Mouse (Mus musculus) stomach, postnatal 0 days (tissue): ENCODE results near the gene Proser1. TPM values are rescaled to one million over a fixed set of nuclear protein-coding genes. Genes with fewer than 3 reads are reported as not detected.

Experiments
- ATAC-seq: fragments of 200-750 bp; cut with Nextera tagmentation; 2 replicates; pipeline ENCODE4 v1.8.0; 2017; ENCODE audit not compliant: low FRiP score, low TSS enrichment
- DNase-seq: peaks from one replicate; pipeline ENCODE4 v3.0.0-alpha.2; 2016; ENCODE audit warnings: low spot score
- H3K27ac ChIP-seq: fragments of 300-500 bp; sonication (generic); replicated peaks from 2 replicates; pipeline ENCODE4 v1.5.1; 2014; ENCODE audit warnings: mild to moderate bottlenecking, control low read depth
- H3K27me3 ChIP-seq: fragments of 300-500 bp; sonication (generic); 2 replicates; pipeline ENCODE4 v1.6.1; 2014; ENCODE audit warnings: low read length; ENCODE audit not compliant: control insufficient read depth, insufficient read depth
- H3K36me3 ChIP-seq: fragments of 300-500 bp; sonication (generic); 2 replicates; pipeline ENCODE4 v1.6.1; 2014; ENCODE audit warnings: low read length, mixed read lengths; ENCODE audit not compliant: control insufficient read depth, insufficient read depth
- H3K4me1 ChIP-seq: fragments of 300-500 bp; sonication (generic); replicated peaks from 2 replicates; pipeline ENCODE4 v1.6.1; 2014; ENCODE audit warnings: antibody characterized with exemption; ENCODE audit not compliant: control insufficient read depth, insufficient read depth
- H3K4me2 ChIP-seq: fragments of 300-500 bp; sonication (generic); replicated peaks from 2 replicates; pipeline ENCODE4 v1.6.1; 2014; ENCODE audit warnings: low read depth, mild to moderate bottlenecking, control low read depth, moderate library complexity
- H3K4me3 ChIP-seq: fragments of 300-500 bp; sonication (generic); 2 replicates; pipeline ENCODE4 v1.5.1; 2014; ENCODE audit warnings: low read depth, low read length, control low read depth
- H3K9ac ChIP-seq: fragments of 300-500 bp; sonication (generic); 2 replicates; pipeline ENCODE4 v1.6.1; 2014; ENCODE audit warnings: mild to moderate bottlenecking, low read length, control low read depth, mixed read lengths
- H3K9me3 ChIP-seq: fragments of 300-500 bp; sonication (generic); 2 replicates; pipeline ENCODE4 v1.6.1; 2016; ENCODE audit warnings: low read length; ENCODE audit not compliant: control insufficient read depth
- CTCF ChIP-seq: IDR thresholded peaks from 2 replicates; pipeline ENCODE4 v1.5.1; 2016; ENCODE audit warnings: antibody characterized with exemption, low read depth, mild to moderate bottlenecking, moderate library complexity
- EP300 ChIP-seq: optimal IDR thresholded peaks from 2 replicates; pipeline ENCODE3; 2016; ENCODE audit warnings: antibody characterized with exemption
- WGBS: fragments of 180-500 bp; shearing (Covaris S2); extraction: QIAGEN DNeasy Blood & Tissue Kit; methylation state at CpG from one replicate; pipeline ENCODE4 v1.1.7; 2014; 5-methylcytosine and 5-hydroxymethylcytosine counted together
- polyA plus RNA-seq: library from polyadenylated mRNA; unstranded; fragments of >200 nt; fragmentation: Nextera tagmentation; extraction: Ambion mirVana; gene quantifications from 2 replicates; pipeline ENCODE4 v1.2.1, GENCODE M21; 2015

Proser1 gene
- polyA plus RNA-seq, 1 experiment from 2014 or later = 7.9 TPM

GRCm38 (mm10) chr3:53478419-53479046 is 15.1 kb downstream of the Proser1 start:
- no peak overlapping the region for H3K9ac ChIP-seq
- peaks cover 35% of the 10 kb centered on the region for H3K36me3 ChIP-seq
- DNase-seq (no peak), ATAC-seq (peak; percentile 49)
- no peak overlapping the region for H3K27ac ChIP-seq
- H3K4me2 ChIP-seq = no peak overlapping the region
- WGBS = 92% methylated on average over 30 of the region's 30 CpGs
- no peak for TF ChIP-seq CTCF
- TF ChIP-seq EP300 = no peak
- no peaks in the 10 kb centered on the region for H3K27me3 ChIP-seq
- no peaks in the 10 kb centered on the region for H3K9me3 ChIP-seq
- no peaks in the 10 kb centered on the region for H3K4me1 ChIP-seq
- no peak overlapping the region for H3K4me3 ChIP-seq

DNA sequence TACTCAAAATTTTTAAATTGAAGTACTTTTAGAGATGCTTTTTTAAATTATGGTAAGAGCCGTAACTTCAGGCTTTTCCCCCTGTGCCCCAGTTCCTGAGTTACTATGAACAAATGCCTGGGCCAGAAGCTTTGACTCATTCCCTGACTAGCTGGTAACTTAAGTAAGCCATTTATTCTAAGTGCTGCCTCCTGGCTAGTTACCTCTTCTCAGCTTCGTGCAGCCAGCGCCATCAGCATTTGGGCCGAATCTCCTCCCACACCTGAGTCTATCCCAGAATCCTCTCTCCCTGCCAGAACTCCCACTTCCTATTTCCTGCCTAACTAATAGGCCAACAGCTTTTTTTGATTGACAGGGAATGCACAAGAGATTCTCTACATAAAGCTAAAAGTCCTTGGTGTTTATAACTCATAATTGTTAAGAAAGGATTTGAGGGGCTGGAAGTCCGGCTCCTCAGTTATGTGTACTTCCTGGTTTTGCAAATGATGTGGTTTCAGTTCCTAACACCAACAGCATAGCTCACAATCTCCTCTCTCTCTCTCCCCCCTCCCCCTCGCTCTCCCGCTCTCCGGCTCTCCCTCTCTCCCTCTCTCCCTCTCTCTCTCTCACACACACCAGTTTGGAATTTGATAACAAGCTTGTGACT is 20.1 kb downstream of the Proser1 start:
- TF ChIP-seq CTCF (no peak), EP300 (no peak)
- H3K4me1 ChIP-seq = no peaks in the 10 kb centered on the region
- ATAC-seq = no peak
- no peaks in the 10 kb centered on the region for H3K27me3 ChIP-seq
- H3K27ac ChIP-seq = no peak overlapping the region
- no peaks in the 10 kb centered on the region for H3K9me3 ChIP-seq
- H3K4me3 ChIP-seq = no peak overlapping the region
- no peak overlapping the region for H3K4me2 ChIP-seq
- H3K9ac ChIP-seq = no peak overlapping the region
- H3K36me3 ChIP-seq = peaks cover 8% of the 10 kb centered on the region; the same call in 1 of the 2 replicates
- DNase-seq = no peak
- WGBS = 79% methylated on average over 8 of the region's 8 CpGs

- H3K36me3 ChIP-seq = peaks cover 2% of the 10 kb centered on the region; the same call in 1 of the 2 replicates
- no peaks in the 10 kb centered on the region for H3K9me3 ChIP-seq
- DNase-seq (no peak), ATAC-seq (no peak)
- TF ChIP-seq EP300 = no peak
- TF ChIP-seq CTCF = no peak
- 61% methylated on average over 10 of the region's 10 CpGs for WGBS
- H3K4me1 ChIP-seq = no peaks in the 10 kb centered on the region
- H3K4me2 ChIP-seq = no peak overlapping the region
- no peak overlapping the region for H3K9ac ChIP-seq
- H3K27ac ChIP-seq = no peak overlapping the region
- H3K4me3 ChIP-seq = no peak overlapping the region
- H3K27me3 ChIP-seq = no peaks in the 10 kb centered on the region
Measured at GRCm38 (mm10) chr3:53486561-53486960, 23.1 kb downstream of the Proser1 start.

- no peak for DNase-seq
- H3K9me3 ChIP-seq = no peaks in the 10 kb centered on the region
- H3K4me2 ChIP-seq = no peak overlapping the region
- TF ChIP-seq EP300 = no peak
- no peak for TF ChIP-seq CTCF
- 56% methylated on average over 9 of the region's 9 CpGs for WGBS
- no peaks in the 10 kb centered on the region for H3K4me1 ChIP-seq
- H3K27ac ChIP-seq = no peak overlapping the region
- H3K36me3 ChIP-seq = no peaks in the 10 kb centered on the region
- H3K27me3 ChIP-seq = no peaks in the 10 kb centered on the region
- H3K9ac ChIP-seq = no peak overlapping the region
- H3K4me3 ChIP-seq = no peak overlapping the region
- no peak for ATAC-seq
Measured at GRCm38 (mm10) chr3:53486996-53487576, 23.6 kb downstream of the Proser1 start.

DNA sequence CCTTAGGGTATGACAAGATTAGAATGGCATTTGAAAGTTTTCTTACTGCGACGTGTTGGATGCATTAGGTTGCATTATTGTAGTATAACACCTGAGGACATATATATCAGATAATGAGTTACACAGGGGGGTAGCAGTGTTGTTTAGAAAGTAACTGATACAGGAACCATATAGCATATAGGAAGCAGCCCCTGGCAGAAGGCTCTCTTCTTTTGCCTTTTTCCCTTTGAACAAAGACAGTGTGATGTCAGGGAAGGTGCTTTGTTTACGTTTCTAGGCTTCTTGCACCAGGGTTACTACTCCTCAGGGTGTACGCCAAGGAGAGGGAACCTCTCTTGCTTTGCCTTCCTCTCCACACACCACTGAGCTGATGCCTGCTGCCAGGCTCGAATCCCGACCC is 24.9 kb downstream of the Proser1 start, which contains the start of gene Stoml3:
TSS of gene Stoml3 (plus strand) at position 301 of the 400 bp plus-strand sequence.
- Histone ChIP-seq H3K4me1 (no peaks in the 10 kb centered on the region), H3K27ac (no peak within 1 kb of the TSS), H3K9me3 (no peaks in the 10 kb centered on the region), H3K4me3 (no peak within 1 kb of the TSS), H3K36me3 (no peaks in the 10 kb centered on the region), H3K4me2 (no peak within 1 kb of the TSS), H3K9ac (no peak within 1 kb of the TSS), H3K27me3 (no peaks in the 10 kb centered on the region)
- no peak for TF ChIP-seq EP300
- TF ChIP-seq CTCF = no peak
- 65% methylated on average over 6 of the region's 6 CpGs for WGBS
- no peak for DNase-seq
- no peak for ATAC-seq
